Mouse (Mus musculus) heart, adult 8-10 months (tissue): Measurements from ENCODE around the gene Zfp541. TPM values are rescaled to one million over a fixed set of nuclear protein-coding genes. Genes with fewer than 3 reads are reported as not detected.
A peak's percentile ranks its signal among the peaks of the same experiment; 100 is the strongest.

Experiments used
- DNase-seq: peaks from one replicate; pipeline ENCODE4 v3.0.0; 2022; ENCODE audit warnings: low spot score
- total RNA-seq, 4 experiments: library from RNA; stranded (reverse); gene quantifications; 2 replicates each; pipeline ENCODE4 v1.2.4; 2022

The Zfp541 gene
- total RNA-seq, 4 experiments from 2014 or later, result not detected

DNA sequence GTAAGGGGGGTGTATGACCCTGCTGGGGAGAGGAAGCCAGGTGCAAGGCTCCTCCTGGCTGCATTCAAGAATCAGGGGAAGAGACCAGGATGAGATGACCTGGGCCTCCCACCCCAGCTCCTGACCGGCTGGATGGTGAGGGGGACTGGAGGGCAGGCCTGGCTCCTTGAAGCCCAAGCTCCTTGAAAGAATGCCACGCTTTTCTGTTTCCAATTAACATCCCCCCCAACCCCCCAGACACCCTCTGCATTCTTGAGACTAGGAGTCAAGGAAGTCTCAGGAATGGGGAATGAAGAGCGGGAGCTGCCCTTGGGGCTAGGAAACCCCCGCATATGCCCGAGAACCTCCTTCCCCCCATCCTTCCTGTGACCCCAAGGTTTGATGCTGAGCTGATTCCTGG, 17.1 kb upstream of the Zfp541 start:
- DNase-seq, result no peak

DNA sequence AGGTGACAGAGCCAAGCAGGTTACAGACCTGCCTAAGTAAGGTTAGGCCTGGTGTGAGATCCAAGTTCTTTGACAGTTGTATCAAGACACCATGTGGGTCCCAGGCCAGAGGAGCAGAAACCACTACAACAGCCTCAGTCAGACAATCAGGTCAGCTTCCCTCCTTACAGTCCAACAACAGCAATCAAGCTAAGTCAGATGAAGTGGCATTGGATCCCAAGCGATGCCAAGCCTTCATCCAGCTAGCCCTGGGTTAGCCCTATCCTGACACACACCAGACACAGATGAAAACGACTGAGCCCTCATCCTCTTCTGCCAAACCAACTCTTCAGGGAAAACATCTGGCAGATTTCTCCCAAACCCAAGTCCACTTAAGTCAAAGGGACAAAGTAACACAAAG, 16.1 kb upstream of the Zfp541 start:
- DNase-seq, result no peak

- peak; percentile 72 for DNase-seq
Observed at GRCm38 (mm10) chr7:16046101-16046480, 15.5 kb upstream of the Zfp541 start.

GRCm38 (mm10) chr7:16046481-16047337, 14.9 kb upstream of the Zfp541 start:
- DNase-seq, result peak; percentile 73

DNA sequence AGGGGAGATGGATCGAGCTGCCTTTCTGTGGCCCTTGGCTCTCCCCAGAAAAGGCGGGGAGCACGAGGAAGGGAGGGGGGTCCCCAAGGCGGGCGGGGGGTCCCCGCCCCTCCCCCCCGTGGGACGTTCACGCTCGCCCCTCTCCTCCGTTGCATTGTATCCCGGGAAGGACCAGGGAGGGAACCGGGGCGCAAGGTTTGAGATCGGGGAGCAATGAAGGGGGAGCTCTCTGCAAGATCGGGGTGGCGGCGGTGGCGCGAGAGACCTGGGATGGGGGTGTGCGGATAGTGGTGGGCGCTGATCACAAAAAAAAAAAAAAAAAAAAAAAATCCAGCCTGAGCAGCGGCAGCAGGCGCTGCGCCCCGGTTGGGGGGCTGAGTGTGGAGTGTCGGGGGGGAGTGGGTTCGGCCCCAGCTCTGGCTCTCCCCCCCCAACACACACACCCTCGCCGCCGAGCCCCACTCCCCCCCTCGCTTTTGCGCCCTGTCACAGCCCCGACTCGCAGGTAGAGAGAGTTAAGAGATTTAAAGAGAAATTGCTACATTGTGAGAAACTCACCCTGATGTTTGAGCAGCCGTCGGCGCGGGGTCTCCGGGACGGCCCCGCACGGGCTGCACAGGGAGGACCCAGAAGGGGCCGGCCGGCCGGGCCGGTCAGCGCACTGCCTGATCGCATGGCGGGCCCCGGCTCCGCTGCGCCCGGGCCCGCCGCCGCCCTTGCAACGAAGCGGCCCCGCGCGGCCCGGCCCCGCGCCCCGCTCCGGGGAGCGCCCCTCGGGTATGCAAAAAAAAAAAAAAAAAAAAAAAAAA, 14.1 kb upstream of the Zfp541 start, which contains the start of gene Bicra:
TSS of gene Bicra (minus strand) at position 584 of the 809 bp plus-strand sequence.
- peak; percentile 63 for DNase-seq

GRCm38 (mm10) chr7:16048164-16048564, 13.4 kb upstream of the Zfp541 start:
- DNase-seq, result peak; percentile 99

- DNase-seq, result no peak
Observed at GRCm38 (mm10) chr7:16048675-16049575, 12.7 kb upstream of the Zfp541 start.

DNA sequence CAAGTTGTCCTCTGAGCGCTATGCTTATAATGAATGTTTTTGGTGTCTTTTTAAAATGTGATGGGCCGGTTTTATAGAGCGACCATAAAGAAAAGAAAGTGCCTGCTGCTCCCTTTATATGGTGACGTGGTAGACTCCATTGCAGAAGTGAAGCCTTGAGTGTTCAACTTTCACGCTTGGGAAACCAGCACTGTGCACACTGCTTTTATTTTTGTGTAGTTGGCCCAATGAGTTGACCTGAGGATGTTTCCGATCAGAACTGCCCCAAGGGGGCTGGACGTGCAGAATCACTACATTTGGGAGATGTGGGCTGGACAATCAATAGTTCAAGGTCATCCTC, 12.1 kb upstream of the Zfp541 start:
- no peak for DNase-seq

DNA sequence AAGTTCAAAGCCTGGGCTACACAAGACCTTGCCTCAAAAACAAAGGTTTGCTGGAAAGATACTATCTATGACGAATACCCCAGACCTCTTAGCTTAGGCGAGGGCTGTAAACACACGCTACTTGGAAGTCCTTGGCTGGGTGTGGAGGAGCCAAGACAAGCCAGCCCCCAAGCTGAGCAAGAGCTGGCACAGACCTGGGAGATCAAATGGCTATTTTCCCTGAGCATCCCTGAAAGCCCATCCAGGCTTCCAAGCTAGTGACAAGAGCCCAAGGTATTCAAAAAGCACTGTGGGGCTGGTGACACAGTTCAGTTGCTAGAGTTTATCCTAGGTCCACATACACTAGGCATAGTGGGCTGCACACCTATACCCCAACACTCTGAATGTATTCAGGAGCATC, 11.0 kb upstream of the Zfp541 start:
- DNase-seq, result no peak

- peak; percentile 80 for DNase-seq
Observed at GRCm38 (mm10) chr7:16051883-16052595, 9.6 kb upstream of the Zfp541 start.

DNA sequence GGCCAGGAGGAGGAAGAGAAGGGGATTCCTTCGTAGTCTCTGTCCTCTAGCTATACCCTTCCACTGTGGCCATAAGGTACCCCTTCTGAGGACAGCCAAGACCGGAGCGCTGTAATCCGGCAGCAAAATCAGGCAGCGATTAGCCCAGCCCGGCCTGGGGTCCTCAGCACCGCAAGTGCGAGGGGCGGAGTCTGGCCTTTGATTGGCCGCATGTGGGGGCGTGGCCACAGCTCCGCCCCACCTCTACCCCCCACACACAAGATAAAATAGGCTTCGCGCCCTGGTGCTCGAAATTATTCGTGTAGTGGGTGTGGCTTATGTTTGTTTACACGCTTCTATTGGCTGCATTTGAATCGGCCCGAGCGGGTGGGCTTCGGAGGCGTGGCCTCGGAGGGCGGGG, 8.9 kb upstream of the Zfp541 start:
- peak; percentile 95 for DNase-seq

DNA sequence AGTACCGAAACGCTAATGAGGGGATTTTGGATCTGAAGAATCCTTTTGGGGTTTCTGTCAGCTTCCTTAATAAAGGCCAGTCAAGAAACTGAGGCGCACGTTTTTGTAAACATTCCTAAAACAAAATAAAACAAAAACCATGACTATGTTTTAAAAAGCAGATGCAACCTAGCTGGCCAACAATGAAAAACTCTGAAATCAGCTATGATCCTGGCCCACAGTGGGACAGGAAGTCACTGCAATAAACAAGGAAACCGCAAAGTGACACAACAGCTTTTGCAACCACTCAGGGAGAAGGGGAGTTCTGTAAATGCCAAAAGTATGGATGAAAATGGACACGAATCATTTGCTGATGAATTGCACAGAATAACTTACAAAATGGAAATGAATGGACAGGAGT, 8.5 kb upstream of the Zfp541 start:
- no peak for DNase-seq

DNA sequence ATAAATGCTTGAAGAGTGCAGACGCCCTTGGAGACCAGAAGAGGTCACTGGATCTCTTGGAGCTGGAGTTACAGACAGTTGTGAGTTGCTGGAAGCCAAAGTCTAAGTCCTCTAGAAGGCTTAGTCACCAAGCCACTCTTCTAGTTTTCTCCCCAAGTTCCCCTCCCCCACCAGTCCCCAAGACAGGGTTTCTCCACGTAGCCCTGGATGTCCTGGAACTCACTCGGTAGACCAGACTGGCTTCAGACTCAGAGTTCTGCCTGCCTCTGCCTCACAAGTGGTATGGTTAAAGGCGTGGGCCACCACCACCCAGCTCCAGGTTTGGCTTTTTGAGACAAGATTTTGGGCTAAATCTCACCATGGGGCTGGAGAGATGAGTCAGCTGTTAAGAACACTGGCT, 6.6 kb upstream of the Zfp541 start:
- DNase-seq, result no peak

DNA sequence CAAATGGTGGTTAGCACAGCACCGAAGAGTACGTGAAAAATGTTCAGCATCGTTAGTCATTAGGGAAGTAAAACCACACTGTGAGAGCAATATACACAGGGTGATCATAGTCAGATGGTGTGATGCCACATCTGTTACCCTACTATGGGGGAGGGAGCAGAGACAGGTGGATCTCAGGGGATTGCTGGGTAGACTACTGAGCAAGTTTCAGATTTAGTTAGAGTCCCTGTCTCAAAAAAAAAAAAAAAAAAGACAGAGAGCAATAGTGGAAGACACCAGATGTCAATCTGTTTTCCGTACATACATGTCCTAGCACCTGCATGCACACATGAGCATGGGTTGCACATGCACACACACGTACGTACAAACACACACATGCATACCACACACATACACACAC, 5.9 kb upstream of the Zfp541 start:
- no peak for DNase-seq

GRCm38 (mm10) chr7:16056459-16057135, 5.0 kb upstream of the Zfp541 start:
- no peak for DNase-seq

- no peak for DNase-seq
Observed at GRCm38 (mm10) chr7:16057136-16057534, 4.5 kb upstream of the Zfp541 start.

DNA sequence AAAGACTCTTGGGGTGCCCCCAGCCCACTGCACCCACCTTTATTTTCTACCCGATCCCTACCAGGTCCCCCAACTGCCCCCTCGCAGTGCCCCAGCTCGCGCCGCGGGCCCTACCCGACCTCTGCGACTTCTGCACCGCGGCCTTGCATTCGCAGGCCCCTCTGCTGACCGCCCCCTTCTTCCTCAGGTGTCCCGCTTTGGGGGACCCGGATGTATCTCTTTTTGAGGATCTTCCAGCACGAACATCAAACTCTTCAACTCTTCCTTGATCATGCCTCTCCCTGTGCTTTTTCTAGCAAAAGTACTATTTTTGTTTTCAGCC, 446 bp downstream of the Zfp541 start:
- no peak for DNase-seq

DNA sequence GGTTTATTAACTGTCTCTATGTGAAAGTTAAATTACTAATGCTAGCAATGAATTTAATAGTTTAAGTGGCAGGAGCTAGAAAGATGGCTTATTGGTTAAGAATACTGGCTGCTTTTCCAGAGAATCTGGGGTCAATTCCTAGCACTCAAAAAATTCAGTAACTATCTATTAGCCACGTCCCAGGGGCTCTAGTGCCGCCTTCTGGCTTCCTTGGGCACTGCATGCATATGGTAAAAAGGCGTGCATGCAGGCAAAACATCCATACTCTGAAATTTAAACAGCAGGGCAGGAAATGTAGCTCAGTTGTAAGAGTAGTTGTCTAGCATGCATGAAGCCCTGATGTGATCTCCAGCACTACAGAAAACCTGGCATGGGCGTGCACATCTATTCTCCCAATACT, 1.9 kb downstream of the Zfp541 start:
- no peak for DNase-seq

DNA sequence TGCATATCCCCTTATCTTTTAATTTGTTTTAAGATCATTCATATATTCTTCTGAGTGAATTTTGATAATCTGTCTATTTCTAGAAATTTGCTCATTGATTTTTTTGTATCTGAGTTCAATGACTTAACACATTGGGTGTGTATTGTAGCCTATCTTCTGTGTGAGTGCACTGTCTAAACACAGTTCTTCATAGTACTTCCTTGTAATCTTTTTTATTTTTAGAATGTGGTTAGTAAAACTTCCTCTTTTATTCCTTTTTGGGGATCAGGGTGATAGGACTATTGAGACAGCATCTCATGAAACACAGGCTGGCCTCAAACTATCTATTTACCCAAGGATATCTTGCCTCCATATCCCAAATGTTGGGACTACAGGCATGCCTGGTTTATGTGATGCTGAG, 9.2 kb downstream of the Zfp541 start:
- DNase-seq, result no peak

- DNase-seq, result no peak
Observed at GRCm38 (mm10) chr7:16071906-16072305, 10.3 kb downstream of the Zfp541 start.

DNA sequence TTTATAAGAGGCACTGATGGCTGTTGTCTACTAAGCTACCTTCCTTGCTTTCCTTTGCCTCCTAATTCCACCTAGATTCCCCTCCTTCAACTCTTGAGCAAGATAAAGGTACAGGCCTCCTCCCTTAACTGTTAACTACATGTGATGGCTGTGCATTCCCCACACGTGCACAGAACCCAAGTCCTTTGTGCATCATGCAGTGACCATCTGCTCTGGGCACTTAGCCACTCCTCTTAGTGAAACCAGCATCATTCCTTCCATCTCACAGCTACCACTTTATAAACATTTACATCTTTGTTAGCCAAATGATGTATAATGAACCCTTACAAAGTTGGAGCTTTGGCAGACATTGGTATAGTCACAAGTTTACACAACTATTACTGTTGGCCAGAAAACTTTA, 18.3 kb downstream of the Zfp541 start:
- DNase-seq, result no peak
